ENCODE assay signal across 15 mouse cellular contexts in genomic region chr17:72993626-72994025, GRCm38 (mm10).
"Had no signal": no experiment of that assay in that cellular context is flagged by ENCODE, and none has a peak within 500 bp of the region (broad histone marks: within the 10 kb centered on the region; RNA-seq: fewer than 3 reads in every experiment).

No protein-coding gene starts in this region.

- H3K4me3 ChIP-seq: layer of hippocampus, adult 2 months; left cerebral cortex, adult 2 months; liver, embryonic 13.5 days; midbrain, embryonic 10.5 days; midbrain, embryonic 13.5 days had no signal

- H3K9me3 ChIP-seq: liver, embryonic 13.5 days; midbrain, embryonic 10.5 days; midbrain, embryonic 13.5 days had no signal

- H3K4me1 ChIP-seq: liver, embryonic 13.5 days had no signal

- H3K27me3 ChIP-seq: liver, embryonic 13.5 days; midbrain, embryonic 13.5 days had no signal

- H3K4me2 ChIP-seq: liver, embryonic 13.5 days; midbrain, embryonic 13.5 days had no signal

- H3K36me3 ChIP-seq: liver, embryonic 13.5 days; midbrain, embryonic 10.5 days; midbrain, embryonic 13.5 days had no signal

- ATAC-seq: midbrain, embryonic 13.5 days had no signal

- DNase-seq: kidney, postnatal 25 days; layer of hippocampus, adult 9-11 months; liver, embryonic 13.5 days; lung, adult 2 months; lung, postnatal 14 days; lung, postnatal 4 days; thymus, adult 2 months; thymus, postnatal 14 days; thymus, postnatal 4 days had no signal

- H3K27ac ChIP-seq: kidney, postnatal 0 days; layer of hippocampus, adult 2 months; left cerebral cortex, adult 2 months; liver, embryonic 13.5 days; midbrain, embryonic 10.5 days; midbrain, embryonic 13.5 days; stomach, postnatal 0 days had no signal

- H3K9ac ChIP-seq: liver, embryonic 13.5 days; midbrain, embryonic 13.5 days had no signal
